Mouse (Mus musculus) intestine, postnatal 0 days (tissue): ENCODE measurements around the gene Msi2. TPM values are rescaled to one million over a fixed set of nuclear protein-coding genes. Genes with fewer than 3 reads are reported as not detected.

Experiments
- ATAC-seq: fragments of 200-750 bp; cut with Nextera tagmentation; 2 replicates; pipeline ENCODE4 v1.8.0; 2017; ENCODE audit warnings: mild to moderate bottlenecking, moderate TSS enrichment, moderate library complexity
- H3K27ac ChIP-seq: fragments of 300-500 bp; sonication (generic); 2 replicates; pipeline ENCODE4 v1.5.1; 2014; ENCODE audit warnings: mild to moderate bottlenecking, low read depth, low read length, moderate library complexity
- H3K27me3 ChIP-seq: fragments of 300-500 bp; sonication (generic); replicated peaks from 2 replicates; pipeline ENCODE4 v1.6.1; 2014; ENCODE audit warnings: low read length, mixed read lengths; ENCODE audit not compliant: control insufficient read depth, insufficient read depth
- H3K36me3 ChIP-seq: fragments of 300-500 bp; sonication (generic); 2 replicates; pipeline ENCODE4 v1.6.1; 2014; ENCODE audit warnings: mild to moderate bottlenecking, moderate library complexity; ENCODE audit not compliant: control insufficient read depth, insufficient read depth
- H3K4me1 ChIP-seq: fragments of 300-500 bp; sonication (generic); replicated peaks from 2 replicates; pipeline ENCODE4 v1.6.1; 2014; ENCODE audit warnings: antibody characterized with exemption, low read length, mixed read lengths; ENCODE audit not compliant: control insufficient read depth, insufficient read depth
- H3K4me2 ChIP-seq: fragments of 300-500 bp; sonication (generic); replicated peaks from 2 replicates; pipeline ENCODE4 v1.6.1; 2014; ENCODE audit warnings: low read depth, mild to moderate bottlenecking, moderate library complexity
- H3K4me3 ChIP-seq: fragments of 300-500 bp; sonication (generic); 2 replicates; pipeline ENCODE4 v1.5.1; 2014; ENCODE audit warnings: low read depth, low read length
- H3K9ac ChIP-seq: fragments of 300-500 bp; sonication (generic); 2 replicates; pipeline ENCODE4 v1.6.1; 2014; ENCODE audit warnings: mild to moderate bottlenecking, low read depth, low read length
- H3K9me3 ChIP-seq: fragments of 300-500 bp; sonication (generic); 2 replicates; pipeline ENCODE4 v1.6.1; 2016; ENCODE audit warnings: mixed run types; ENCODE audit not compliant: control insufficient read depth
- CTCF ChIP-seq: sonication (generic); IDR thresholded peaks from 2 replicates; pipeline ENCODE4 v1.5.1; 2016; ENCODE audit warnings: low read depth, mild to moderate bottlenecking, control low read depth, antibody characterized with exemption, moderate library complexity
- WGBS: fragments of 180-500 bp; shearing (Covaris S2); extraction: QIAGEN DNeasy Blood & Tissue Kit; methylation state at CpG from one replicate; pipeline ENCODE4 v1.1.7; 2014; 5-methylcytosine and 5-hydroxymethylcytosine counted together
- polyA plus RNA-seq: library from polyadenylated mRNA; unstranded; fragments of >200 nt; fragmentation: Nextera tagmentation; extraction: Ambion mirVana; gene quantifications from 2 replicates; pipeline ENCODE4 v1.2.1, GENCODE M21; 2015

Gene Msi2
- polyA plus RNA-seq, 1 experiment from 2014 or later = 7.5 TPM

DNA sequence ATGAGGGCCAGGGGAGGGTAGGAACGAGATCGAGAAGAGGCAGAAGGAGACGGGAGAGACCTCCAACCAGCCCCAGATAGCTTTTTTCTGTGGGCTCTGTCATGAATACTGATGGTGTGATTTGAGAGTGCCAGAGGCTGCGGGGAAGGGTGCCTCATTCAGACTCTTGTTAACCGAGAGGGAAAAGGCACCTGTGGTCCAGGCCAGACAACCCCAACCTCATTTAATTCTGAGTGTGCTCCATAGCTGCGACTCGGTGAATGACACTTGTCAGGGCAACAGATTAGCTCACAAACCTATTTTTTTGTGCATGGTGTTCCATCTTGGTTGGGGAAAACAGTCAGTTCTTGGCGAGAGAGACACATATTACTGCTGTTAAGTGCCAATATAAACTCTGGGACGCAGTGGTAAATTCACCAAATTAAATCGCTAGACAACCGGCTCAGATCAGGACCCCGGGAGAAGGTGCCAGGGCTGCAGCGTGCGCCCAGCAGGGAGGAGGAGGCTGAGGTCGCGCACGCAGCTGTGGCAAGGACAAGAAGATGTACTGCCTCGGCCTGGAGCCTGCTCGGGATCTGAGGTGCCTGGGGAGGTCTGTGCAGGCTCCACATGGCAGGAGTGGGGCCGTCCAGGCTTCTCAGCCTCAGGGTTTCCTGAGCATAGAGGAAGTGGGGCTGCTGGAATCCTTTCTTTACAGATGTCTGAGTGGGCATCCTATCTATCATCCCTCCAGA, 294.1 kb downstream of the Msi2 start:
- H3K9ac ChIP-seq = no peak overlapping the region
- H3K27ac ChIP-seq = no peak overlapping the region
- no peaks in the 10 kb centered on the region for H3K27me3 ChIP-seq
- H3K4me2 ChIP-seq = no peak overlapping the region
- ATAC-seq = no peak
- no peak overlapping the region for H3K4me3 ChIP-seq
- no peaks in the 10 kb centered on the region for H3K9me3 ChIP-seq
- no peaks in the 10 kb centered on the region; the same call in 1 of the 2 replicates for H3K4me1 ChIP-seq
- WGBS = 78% methylated on average over 20 of the region's 20 CpGs
- TF ChIP-seq CTCF = no peak
- H3K36me3 ChIP-seq = no peaks in the 10 kb centered on the region

DNA sequence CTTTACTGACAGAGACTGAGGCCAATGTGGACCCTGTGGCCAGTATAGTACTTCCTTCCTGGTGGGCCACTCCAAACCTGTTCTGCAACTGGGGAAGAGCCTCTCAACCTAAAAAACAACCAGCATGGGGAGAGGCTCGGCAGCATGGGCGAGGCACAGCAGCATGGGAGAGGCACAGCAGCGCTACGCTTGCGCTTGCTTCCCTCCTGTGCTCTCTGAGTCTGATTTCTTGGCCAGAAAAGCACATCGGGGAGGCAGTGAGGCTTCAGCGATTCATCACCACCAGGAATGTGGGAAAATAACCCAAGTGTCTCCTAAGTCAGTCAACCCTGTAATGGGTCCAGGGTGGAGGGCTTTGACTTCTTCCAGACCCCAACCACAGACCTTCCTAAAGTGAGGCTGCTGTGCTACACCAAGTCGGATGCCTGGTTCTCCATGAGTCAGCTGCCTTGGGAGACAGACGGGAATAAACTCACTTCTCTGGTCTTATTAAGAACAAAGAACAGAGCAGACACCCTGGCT, 297.2 kb downstream of the Msi2 start:
- no peak for ATAC-seq
- H3K4me1 ChIP-seq = no peaks in the 10 kb centered on the region; the same call in 1 of the 2 replicates
- no peak overlapping the region for H3K27ac ChIP-seq
- no peak overlapping the region for H3K9ac ChIP-seq
- no peak for TF ChIP-seq CTCF
- H3K36me3 ChIP-seq = no peaks in the 10 kb centered on the region
- H3K4me3 ChIP-seq = no peak overlapping the region
- no peaks in the 10 kb centered on the region for H3K9me3 ChIP-seq
- no peaks in the 10 kb centered on the region for H3K27me3 ChIP-seq
- 50% methylated on average over 9 of the region's 9 CpGs for WGBS
- no peak overlapping the region for H3K4me2 ChIP-seq

DNA sequence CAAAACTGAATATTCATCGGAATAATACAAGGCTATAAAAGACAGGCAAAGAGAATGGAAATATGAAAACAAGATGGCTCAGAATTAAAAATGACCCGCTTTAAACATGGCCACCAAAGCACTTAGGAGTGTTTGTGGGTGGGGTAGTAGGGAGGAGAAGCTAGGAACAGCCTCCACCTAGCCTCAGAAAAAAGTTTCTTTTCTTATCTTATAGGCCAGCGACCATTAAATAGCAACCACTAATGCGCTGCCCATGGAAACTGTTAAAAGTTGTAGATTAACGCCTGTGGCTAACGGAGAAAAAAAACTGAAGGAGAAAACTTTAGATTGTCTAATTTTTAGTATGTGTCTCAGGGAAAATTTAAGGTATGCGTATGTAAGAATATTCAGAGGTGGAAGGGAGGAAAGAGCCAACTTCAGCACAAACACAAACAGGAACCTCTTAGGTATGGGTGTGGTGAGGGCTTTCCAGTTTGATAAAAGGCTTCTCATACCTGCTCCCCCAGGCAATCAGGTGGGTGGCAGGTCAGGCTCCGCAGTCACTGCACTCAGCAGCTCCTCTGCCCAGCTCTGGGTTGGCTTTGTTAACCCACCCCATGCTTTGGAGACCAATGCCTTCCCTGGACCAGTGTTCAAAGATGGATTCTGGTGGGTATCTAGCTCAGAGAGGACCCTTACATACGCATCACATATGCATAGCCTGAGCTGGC, 298.5 kb downstream of the Msi2 start:
- Histone ChIP-seq H3K9ac (no peak overlapping the region), H3K27me3 (no peaks in the 10 kb centered on the region), H3K9me3 (no peaks in the 10 kb centered on the region), H3K4me3 (no peak overlapping the region), H3K4me1 (no peaks in the 10 kb centered on the region), H3K36me3 (no peaks in the 10 kb centered on the region), H3K27ac (no peak overlapping the region), H3K4me2 (no peak overlapping the region)
- TF ChIP-seq CTCF = no peak
- ATAC-seq = no peak
- WGBS = 74% methylated on average over 9 of the region's 9 CpGs

GRCm38 (mm10) chr11:88419064-88419463, 299.2 kb downstream of the Msi2 start:
- H3K9ac ChIP-seq = no peak overlapping the region
- H3K36me3 ChIP-seq = no peaks in the 10 kb centered on the region
- no peak for TF ChIP-seq CTCF
- H3K27me3 ChIP-seq = no peaks in the 10 kb centered on the region
- H3K4me1 ChIP-seq = no peaks in the 10 kb centered on the region
- 63% methylated on average over 7 of the region's 7 CpGs for WGBS
- H3K4me2 ChIP-seq = no peak overlapping the region
- no peak overlapping the region for H3K4me3 ChIP-seq
- ATAC-seq = no peak
- no peak overlapping the region for H3K27ac ChIP-seq
- H3K9me3 ChIP-seq = no peaks in the 10 kb centered on the region

GRCm38 (mm10) chr11:88414157-88414870, 304.0 kb downstream of the Msi2 start:
- H3K27ac ChIP-seq = no peak overlapping the region
- H3K4me3 ChIP-seq = no peak overlapping the region
- H3K27me3 ChIP-seq = no peaks in the 10 kb centered on the region
- WGBS = 65% methylated on average over 18 of the region's 18 CpGs
- TF ChIP-seq CTCF = no peak
- H3K4me1 ChIP-seq = no peaks in the 10 kb centered on the region
- H3K9me3 ChIP-seq = no peaks in the 10 kb centered on the region
- no peak for ATAC-seq
- no peak overlapping the region for H3K9ac ChIP-seq
- peaks cover 4% of the 10 kb centered on the region; the same call in 1 of the 2 replicates for H3K36me3 ChIP-seq
- no peak overlapping the region for H3K4me2 ChIP-seq
